Mouse (Mus musculus): Measurements from ENCODE around the gene Tbc1d30.

GRCm38 (mm10) chr10:121323493-121323892, 27.6 kb downstream of the Tbc1d30 start:
- TF ChIP-seq POLR2A (IDR thresholded peaks at IDR 0.05; ENCODE audit: borderline replicate concordance, insufficient read depth, low read length) = no peak
- TF ChIP-seq CTCF (IDR thresholded peaks at IDR 0.05; ENCODE audit: borderline replicate concordance, insufficient read depth, low read depth, low read length) = no peak

Measured in cerebellum, adult 2 months (tissue).